Mouse (Mus musculus) erythroblast, embryonic 14.5 days (primary cell): ENCODE data around the gene Slc16a14.

Experiments
- GATA1 ChIP-seq: IDR thresholded peaks from 2 replicates; pipeline ENCODE4 v1.6.1; 2012; ENCODE audit warnings: low read length, inconsistent platforms, mixed read lengths
- TAL1 ChIP-seq: IDR thresholded peaks from 3 replicates; pipeline ENCODE4 v1.6.1; 2012; ENCODE audit warnings: low read length, inconsistent platforms, mixed read lengths

GRCm38 (mm10) chr1:84885921-84886320 lies 49.0 kb downstream of the Slc16a14 start:
- TF ChIP-seq GATA1: no peak
- TF ChIP-seq TAL1: no peak
